Mouse (Mus musculus) thymus, postnatal 25 days (tissue): ENCODE results near the gene Lage3.
A peak's percentile ranks its signal among the peaks of the same experiment; 100 is the strongest.
"Not testable (repeated sequence)": the region's sequence is repeated elsewhere in the genome, so short reads cannot be mapped to it uniquely, and the experiment has no call there.

ENCODE experiments used
- DNase-seq: peaks from one replicate; pipeline ENCODE4 v3.0.0; 2022

The Lage3 gene

DNA sequence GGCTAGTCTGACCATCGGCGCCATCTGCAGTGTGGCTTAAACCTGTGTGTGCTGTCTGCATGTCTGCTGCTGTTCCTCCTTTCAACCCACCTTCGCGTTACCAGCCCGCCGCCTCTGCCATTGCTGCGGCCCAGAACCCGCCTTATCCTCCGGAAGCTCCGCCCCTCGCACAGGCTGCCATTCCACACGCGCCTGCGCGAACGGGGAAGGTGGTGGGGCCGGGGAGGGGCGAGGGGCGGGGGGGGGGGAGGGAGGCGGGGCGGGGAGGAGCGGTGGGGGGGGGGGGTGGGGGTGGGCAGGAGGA lies at the start of gene Lage3:
Lage3 (minus strand) TSS at position 152 of the 304 bp plus-strand sequence.
- DNase-seq, result peak; percentile 83

DNA sequence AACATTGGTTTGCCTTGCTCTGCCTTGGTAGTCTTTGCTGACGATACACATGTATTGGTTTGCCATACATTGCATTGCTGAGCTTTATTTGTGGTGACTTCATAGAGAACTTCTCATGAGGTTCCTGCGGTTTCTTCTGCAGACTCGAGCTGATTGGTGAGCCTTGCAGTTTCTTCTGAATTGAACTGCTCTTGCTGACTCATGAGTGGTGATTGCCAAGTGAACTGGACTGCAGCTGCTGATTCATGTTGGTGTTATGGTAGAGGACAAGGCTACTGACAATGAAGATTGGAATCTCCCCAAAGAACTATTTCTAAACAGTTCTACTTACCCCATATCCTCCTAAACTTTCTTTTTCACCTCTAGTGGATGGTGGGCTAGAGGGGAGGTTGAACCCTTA lies 46.7 kb upstream of the Lage3 start:
- no peak for DNase-seq

DNA sequence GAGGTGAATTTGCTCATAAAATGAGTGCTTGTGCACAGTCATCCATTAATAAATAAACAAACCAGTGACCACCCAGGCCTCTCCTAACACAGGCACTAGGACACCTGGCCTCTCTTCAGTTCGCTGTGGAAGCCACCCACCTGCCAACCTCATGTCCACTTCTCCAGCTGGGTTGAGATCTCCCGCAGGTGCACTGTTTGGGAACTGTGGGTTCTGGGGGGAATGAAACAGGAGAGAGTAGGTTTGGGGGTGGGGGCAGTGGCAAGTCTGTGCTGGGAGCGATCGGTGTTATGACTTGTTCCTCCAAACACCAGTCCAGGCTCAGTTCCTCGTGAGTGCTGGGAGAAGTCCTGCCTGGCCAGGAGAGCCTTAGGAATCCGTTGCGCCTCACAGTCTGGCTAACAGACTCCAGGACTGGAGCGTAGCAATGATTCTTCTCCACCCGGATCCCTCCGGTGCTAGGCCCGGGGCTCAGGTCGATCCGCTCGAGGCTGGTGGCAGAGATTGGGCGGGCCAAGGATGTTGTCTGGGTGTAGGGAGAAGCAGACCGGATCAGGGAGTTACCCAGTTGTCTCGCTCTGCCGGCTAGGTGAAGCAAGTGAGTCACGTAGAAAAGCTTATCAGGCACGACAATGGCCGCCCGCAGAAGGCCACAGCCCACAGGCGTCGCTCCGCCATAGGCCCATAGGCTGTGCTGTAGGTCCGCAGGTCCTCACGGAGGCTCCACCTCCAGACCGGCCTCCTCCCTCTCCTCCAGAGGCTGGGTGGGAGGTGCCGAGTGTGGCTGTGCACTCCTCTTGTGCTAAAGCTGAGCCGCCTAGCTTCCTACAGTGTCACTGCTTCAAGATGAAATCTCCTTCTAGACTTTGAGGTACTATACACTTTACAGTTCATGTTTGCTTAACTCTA lies 39.4 kb upstream of the Lage3 start, which contains the start of the genes Fam3a and Ikbkg:
Fam3a (minus strand) TSS at position 738 of the 909 bp plus-strand sequence.
Ikbkg (plus strand) TSS at position 756 of the 909 bp plus-strand sequence.
- DNase-seq, result peak; percentile 82

DNA sequence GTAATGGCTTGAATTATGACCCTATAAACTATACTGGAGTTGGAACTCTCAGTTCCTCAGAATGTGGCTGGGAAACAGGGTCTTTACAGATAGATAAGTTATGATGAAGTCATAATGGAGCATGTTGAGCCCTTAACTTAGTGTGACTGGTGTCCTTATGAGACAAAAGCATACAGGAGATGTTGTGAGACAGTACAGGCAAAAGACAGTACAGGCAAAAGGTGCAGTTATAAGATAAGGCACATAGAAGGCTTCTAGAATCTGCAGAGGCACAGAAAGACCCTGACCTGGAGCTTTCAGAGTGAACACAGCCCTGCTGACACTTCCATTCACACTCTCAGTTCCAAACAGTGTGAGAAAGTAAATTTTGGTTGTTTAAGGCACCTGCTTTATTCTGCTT lies 34.7 kb upstream of the Lage3 start:
- DNase-seq, result no peak

DNA sequence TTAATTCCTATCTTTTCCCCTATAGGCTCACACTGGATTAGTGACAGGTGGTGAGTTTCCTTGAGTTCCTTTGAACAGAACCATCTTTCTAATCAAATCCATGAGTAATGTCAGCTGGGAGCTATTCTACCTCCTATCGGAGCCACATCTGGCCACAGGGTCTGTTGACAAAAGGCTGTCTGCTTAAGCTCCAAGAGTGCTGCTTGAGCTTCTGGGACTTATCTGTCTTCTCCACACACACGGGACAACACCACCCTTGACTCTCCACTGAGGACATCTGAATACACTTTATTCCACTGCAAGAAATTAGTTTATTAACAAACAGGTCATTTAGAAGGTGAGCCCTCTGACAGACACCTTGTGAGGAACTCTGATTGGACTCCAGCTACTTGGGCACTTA lies 31.0 kb upstream of the Lage3 start:
- no peak for DNase-seq

DNA sequence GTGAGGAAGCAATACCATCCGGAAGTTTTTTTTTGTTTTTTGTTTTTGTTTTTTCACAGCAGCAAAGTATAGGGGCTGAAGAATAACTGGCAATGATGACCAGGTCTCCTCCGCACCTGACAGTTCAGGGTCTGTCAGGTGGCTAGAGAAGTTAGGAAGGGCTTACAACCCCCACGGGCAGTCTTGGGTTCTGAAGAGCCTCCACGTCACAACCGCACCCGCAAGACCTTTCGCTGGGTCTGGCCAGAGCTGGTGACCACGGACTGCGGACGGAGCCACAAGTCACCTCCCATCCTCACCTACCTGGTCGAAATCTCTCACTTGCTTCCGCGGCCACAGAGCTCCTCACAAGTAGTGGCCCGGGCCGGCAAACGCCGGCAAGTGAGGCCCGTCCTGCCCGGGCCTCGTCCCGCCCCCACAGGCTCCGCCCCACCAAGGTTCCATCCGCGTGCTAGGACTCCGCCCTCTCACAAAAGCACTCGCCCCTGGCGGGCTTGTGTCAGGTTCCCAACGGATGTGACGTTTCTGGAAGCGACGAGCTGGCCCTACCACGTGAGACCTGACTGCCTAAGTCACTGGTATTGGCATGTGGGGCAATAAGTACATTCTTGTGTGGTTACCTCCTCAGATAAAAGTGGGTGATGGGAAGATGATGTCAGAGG lies 19.6 kb upstream of the Lage3 start, which contains the start of the genes Ubl4a and Slc10a3:
Ubl4a (minus strand) TSS at position 331 of the 662 bp plus-strand sequence.
Slc10a3 (minus strand) TSS at position 462 of the 662 bp plus-strand sequence.
- peak; percentile 85 for DNase-seq

DNA sequence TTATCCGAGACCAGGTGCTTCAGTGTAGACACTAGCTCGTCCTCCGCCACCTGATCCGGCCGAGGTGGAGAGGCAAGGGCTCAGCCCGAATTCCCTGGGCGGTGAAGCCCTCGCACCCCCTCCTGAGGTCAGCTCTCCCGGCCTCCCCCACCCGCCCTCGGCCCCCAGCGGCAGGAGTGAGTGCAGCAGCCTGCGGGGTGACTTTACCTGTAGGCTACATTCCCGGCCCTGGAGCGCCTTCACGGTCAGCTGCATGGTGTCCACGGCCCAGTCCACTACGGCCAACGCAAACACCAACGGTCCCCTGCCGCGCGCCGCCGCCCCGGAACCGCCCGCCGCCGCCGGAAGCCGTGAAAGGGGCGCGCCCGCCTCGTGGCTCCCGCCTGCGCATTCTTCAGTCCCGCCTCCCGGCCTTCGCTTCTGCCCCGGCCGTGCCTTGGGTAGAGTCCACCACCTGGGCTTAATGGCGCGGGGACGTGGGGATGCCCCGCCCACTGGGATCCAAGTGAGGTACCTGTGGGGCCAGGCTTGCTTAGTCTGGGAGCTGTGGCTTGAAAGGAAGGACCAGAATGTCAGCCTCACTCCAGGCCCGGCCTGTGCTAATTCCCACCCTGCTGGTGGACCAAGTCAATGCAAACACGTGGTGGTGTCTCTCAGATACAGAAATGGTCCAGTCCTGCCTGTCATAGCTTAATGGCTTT lies 14.9 kb upstream of the Lage3 start:
- peak; percentile 66 for DNase-seq

DNA sequence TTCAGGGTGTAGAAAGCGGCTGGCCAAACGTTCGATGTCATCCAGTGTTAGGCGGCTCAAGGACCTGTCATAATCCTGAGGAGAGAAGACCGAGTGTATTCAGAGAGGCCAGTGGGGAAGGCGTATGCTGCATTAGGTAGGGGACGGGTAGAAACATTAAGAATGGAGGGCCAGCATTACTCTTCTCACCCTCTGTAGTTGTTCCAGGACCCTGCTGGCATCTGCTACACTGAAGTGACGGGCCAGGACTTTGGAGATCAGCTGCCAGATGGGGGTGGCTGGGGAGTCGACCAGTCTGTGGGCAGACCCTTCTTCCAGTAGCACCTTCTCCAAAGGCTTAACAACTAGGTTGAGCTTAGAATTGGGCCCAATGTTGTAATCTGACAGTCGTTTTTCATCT lies 14.1 kb upstream of the Lage3 start:
- DNase-seq, result no peak

DNA sequence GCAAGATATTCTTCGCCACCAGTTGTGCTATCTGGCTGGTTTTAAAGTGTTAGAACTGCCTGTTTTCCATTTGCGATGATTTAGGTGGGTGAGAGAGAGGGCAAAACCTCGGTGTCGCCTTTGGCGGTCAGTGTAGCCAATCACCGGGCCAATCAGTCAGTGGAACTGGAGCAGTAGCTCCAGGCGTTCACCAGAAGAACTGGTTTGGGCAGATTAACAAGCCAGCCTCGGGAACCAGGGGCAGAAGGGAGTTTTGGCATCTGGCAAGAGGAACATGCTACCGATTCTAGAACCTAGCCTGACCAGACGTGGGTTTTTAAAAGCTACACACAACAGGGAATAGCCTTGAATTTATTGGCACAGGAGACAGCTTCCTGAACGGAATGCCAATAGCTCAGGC lies 5.8 kb upstream of the Lage3 start:
- no peak for DNase-seq

DNA sequence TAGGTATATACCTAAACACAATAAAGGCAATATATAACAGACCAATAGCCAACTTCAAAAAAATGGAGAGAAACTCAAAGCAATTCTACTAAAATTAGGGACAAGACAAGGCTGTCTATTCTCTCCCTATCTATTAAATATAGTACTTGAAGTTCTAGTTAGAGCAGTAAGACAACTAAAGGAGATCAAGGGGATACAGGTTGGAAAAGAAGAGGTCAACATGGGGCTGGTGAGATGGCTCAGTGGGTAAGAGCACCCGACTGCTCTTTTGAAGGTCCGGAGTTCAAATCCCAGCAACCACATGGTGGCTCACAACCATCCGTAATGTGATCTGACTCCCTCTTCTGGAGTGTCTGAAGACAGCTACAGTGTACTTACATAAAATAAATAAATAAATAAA lies 3.7 kb upstream of the Lage3 start:
- DNase-seq, result not testable (repeated sequence)

DNA sequence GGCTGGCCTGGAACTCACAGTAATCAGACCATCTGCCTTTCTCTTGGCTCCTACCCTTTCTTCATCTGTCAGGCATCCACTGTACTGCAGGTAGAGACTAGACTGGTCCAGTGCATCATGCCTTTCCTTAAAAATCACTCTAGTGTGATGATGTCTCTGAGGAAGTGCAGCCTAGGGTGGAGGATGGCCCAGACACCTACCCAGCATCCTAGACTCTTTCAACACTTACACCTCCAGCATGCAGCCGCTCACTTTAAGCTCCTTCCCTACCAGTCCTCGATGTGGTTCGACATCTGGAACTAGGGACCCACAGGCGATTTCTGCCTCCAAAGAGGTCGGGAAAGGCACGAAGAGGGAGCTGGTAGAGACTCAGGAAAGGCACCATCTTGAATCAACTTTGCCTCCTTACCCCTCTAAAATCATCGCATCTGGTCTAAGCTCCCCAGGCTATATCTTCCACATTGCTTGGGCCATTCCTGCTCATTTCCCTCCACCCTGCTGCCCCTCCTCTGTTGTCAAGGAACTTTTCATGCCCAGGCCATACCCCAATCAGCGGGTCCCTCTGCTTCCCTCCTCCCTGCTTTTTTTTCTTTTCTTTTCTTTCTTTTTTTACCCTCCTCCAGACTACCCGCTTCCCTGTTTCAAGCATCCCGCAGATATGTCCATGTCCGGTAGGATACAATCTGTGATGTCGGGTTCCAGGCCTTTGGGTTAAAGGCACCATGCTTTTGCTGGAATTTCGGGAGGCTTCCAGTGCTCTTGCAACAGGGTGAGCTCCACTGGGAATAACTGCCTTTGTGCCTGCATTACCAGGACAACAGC lies 562 bp downstream of the Lage3 start:
- peak; percentile 2 for DNase-seq

DNA sequence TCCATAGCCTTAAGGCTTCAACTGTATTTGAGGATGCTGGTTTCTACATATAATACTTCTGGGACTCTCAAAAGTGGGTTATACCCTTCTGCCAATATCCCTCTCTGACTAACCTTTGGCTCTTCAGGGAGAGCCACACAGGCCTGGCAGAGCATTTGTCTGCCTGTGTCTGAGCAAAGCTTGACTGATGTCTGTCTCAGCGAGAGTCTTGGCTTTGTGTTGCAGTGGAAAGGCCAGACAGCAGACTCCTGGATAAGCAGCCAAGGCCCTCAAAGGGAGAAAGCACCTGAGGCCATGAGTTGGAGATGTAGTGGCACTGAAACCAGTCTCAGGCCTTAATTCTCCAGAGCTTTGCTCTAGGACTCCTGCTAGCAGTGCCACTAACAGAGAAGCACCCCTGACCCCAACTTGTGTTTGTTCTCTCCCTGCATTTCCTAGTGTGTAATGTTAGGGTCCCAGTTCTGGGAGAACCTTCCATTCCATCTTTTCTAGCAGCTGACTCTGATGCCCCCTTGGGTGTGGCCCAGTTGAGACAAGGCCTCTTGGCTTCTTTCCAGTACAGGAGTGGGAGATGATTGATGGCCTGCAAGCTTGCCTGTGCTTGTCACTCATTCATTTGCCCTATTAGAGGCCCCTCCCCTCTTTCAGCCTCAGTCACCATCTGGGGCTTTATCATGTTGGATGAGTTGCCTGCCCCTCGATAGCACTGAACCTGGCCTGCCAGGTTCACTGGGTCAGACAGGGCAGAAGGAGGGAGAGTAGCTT lies 23.1 kb downstream of the Lage3 start:
- no peak for DNase-seq

DNA sequence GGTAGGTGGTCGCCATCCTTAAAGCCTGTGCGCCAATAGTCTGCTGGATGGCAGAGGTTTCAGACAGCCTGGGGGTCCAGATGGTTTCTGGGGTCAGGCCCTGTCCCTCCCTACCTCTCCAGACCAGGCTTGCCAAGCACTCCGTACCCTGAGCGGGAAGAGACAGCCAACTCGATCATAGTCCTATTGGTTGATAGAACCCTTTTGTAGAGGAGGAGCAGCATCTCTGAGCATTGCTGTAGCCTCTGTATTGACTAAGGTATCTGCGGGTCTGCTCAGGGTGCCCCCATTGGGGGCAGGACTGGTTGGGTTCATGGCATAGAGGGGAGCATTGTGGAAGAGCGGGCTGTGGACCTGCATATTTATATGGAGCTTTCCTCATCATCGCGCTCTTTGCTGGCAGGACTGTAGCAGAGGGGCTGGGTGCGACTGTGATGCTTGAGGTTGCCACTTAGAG lies 24.2 kb downstream of the Lage3 start:
- no peak for DNase-seq

DNA sequence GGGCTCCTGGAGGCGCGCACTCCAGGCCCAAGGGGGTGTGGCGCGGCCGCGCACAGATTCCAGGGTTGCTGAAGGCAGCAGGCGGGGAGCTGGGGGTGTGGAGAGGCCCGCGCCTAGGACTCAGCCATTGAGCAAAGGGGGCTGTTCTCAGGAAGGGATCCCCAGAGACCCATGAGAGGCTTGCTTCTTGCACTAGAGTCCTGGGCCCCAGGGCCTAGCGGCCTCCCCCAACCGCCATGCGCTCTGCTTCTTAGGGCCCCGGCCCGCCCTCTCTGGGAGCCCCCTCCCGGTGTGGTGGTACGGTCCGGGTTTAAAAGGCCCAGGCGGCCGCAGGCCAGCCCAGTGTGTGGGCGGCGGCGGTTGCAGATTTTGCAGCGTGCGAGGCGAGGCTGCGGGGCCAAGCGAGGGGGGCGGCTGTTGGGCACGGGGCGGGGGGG lies 24.7 kb downstream of the Lage3 start, which contains the start of gene Plxna3:
Plxna3 (plus strand) TSS at position 342 of the 437 bp plus-strand sequence.
- peak; percentile 60 for DNase-seq

DNA sequence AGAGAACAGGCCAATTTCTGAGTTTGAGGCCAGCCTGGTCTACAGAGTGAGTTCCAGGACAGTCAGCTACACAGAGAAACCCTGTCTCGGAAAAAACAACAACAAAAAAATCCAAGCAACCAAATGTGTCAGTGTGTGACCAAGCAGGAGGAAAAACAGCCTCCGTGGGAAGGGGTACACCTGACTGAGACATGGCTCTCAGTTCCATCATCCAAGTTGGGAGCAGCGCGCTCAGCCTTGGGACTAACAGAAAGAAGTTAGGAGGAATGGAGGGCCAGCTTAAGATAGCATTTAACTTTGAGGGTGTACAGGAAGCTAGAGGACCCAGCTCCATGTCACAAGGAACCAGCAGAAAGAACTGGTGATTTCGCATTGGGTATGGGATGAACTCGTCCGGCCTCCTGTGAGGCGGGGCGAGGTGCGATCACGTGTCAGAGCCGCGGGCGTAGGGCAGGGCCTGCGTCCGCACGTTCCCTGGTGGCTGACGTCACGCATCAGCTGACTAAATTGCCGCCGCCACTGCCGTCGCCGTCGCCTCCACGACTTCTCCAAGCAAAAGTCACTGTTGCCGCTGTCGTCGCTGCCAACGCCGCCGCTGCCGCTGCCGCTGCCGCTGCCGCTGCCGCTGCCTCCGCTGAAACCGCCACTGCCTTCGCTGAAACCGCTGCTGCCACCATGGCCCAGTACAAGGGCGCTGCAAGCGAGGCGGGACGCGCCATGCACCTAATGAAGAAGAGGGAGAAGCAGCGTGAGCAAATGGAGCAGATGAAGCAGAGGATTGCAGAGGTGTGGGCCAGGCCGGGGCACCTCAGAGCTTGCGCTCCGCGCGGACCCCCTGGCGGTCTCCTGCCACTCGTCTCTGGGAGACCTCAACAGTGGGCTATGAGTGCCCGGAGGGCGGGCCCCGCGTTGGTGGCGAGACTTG lies 40.6 kb downstream of the Lage3 start, which contains the start of gene Fam50a:
Fam50a (plus strand) TSS at position 494 of the 925 bp plus-strand sequence.
- DNase-seq, result peak; percentile 87

DNA sequence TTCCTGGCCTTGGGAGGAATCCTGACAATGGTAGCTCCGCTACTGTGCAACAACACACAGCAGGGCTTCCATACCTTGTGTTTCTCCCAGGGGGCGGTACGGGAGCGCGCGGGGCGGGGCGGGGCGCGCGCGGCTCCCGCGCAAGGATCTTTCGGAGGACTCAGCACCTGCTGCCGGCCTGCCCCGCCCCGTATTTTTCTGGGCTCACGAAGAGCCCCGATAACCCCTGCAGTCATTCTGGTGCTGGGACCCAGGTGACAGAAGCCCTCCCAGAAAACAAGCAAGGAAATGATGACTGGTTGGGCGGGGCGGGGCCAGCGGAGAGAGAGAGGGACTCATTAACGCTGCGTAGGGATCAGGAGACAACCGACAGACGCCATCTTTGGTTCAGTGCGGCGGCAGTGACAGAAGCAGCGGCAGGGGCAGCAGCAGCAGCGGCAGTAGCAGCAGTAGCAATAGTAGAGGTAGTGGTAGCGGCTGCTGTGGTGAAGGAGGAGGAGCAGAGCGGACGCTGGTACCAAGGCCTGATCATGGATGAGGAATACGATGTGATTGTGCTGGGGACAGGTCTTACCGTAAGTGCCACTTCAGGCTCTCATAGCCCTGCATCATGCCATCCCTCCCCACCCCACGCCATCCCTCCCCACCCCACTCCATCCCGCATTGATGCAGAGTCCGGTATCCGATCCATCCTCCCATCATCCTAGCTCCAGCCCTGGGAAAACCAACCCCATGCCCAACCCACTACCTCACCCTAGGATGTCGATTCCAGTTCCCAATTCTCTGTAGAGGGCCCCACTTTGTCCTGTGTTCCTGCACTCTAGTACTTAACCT lies 48.3 kb downstream of the Lage3 start, which contains the start of gene Gdi1:
Gdi1 (plus strand) TSS at position 132 of the 834 bp plus-strand sequence.
- DNase-seq, result peak; percentile 83
